Mouse (Mus musculus): ENCODE measurements at regions not wholly inside any gene's neighbourhood (a gene's known extent, or its start where the extent isn't known, plus 50 kb on each side); places are given as distances from the start of the nearest gene placed in this dataset.
"Not testable (repeated sequence)": the region's sequence is repeated elsewhere in the genome, so short reads cannot be mapped to it uniquely, and the experiment has no call there.

- DNase-seq (ENCODE audit: extremely low spot score in 1 of 2, low spot score in 1 of 2), result not testable (repeated sequence)
Measured at GRCm38 (mm10) chr14:48755096-48755495, 81.5 kb upstream of the Otx2 start.

DNA sequence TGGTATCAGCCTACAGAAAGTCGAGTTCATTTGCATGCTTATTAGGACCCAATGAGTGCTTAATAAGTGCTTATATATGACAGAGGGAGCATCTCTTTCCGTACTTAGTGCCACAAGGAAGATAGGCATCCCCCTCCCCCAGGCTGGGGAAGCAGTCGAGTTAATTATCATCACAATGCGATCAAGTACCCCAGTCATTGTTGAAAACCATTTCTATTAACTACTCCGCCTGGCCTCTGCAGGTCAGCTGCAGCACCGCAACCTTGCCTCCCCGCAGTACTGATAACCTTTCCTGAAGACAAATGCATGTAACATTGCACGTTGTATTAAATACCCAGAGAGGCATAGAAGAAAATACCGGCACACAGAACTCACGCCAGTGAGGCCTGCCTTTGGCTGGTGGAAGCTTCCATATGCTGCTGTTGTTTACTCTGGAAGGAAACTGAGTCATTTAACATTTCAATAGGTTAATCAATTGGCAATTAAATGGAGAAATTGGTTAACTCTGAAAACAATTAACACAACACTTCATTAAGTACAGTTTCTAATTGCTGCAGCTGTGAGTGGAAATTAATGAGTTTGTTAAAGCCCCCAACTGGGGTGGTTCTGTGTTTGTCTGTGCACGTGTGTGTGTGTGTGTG lies 80.6 kb upstream of the Otx2 start:
- DNase-seq (ENCODE audit: extremely low spot score in 1 of 2, low spot score in 1 of 2), result no peak

GRCm38 (mm10) chr14:48753517-48754079 lies 80.0 kb upstream of the Otx2 start:
- no peak for DNase-seq (ENCODE audit: extremely low spot score in 1 of 2, low spot score in 1 of 2)

- no peak for DNase-seq (ENCODE audit: extremely low spot score in 1 of 2, low spot score in 1 of 2)
Measured at GRCm38 (mm10) chr14:48753084-48753483, 79.5 kb upstream of the Otx2 start.

- no peak for DNase-seq (ENCODE audit: extremely low spot score in 1 of 2, low spot score in 1 of 2)
Measured at GRCm38 (mm10) chr14:48752579-48752905, 78.9 kb upstream of the Otx2 start.

GRCm38 (mm10) chr14:48751751-48752578 lies 78.3 kb upstream of the Otx2 start:
- no peak for DNase-seq (ENCODE audit: extremely low spot score in 1 of 2, low spot score in 1 of 2)

DNA sequence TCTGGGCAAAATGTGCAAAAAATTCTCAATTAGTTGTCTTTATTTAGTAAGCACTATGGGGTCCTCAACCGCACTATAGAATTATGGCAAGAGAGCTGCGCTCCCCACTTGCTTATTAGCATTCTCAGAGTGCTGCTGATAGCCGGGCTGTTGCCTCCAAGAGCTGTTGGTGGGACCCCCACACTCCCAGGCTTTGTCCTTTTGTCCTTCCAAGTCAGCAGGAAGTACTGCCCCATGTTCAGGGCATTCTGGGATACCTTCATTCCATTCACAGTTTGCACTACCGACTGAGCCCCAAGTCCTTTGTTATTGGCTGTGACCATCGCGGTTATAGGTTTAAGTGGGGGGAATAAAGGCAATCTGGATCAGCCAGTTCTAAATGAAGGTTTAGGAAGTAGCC lies 77.4 kb upstream of the Otx2 start:
- no peak for DNase-seq (ENCODE audit: extremely low spot score in 1 of 2, low spot score in 1 of 2)

- DNase-seq (ENCODE audit: extremely low spot score in 1 of 2, low spot score in 1 of 2), result no peak
Measured at GRCm38 (mm10) chr14:48748976-48749375, 75.4 kb upstream of the Otx2 start.

GRCm38 (mm10) chr14:48747936-48748335 lies 74.3 kb upstream of the Otx2 start:
- no peak for DNase-seq (ENCODE audit: extremely low spot score in 1 of 2, low spot score in 1 of 2)

- DNase-seq (ENCODE audit: extremely low spot score in 1 of 2, low spot score in 1 of 2), result no peak
Measured at GRCm38 (mm10) chr14:48740942-48741602, 67.5 kb upstream of the Otx2 start.

DNA sequence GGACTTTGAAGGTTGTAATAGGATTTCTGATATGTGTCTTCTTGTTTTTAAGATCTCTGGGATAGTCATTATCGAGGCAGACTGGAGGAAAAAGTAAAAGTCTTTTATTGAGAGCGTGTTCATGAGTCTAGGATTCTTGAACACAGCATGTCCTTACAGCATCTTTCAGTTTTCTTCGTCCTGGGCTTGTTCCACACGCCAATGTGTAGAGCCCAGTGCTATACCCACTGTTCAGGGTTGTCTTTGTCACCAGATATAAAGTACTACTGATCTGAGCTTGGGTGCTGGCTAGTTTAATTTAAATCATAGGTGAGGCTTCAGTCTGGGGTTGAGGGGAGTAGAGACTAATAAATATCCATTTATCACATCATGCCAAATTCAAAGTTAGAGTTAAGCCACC lies 65.5 kb upstream of the Otx2 start:
- no peak for DNase-seq (ENCODE audit: extremely low spot score in 1 of 2, low spot score in 1 of 2)

- no peak for DNase-seq (ENCODE audit: extremely low spot score in 1 of 2, low spot score in 1 of 2)
Measured at GRCm38 (mm10) chr14:48738641-48739040, 65.0 kb upstream of the Otx2 start.

GRCm38 (mm10) chr14:48738213-48738612 lies 64.6 kb upstream of the Otx2 start:
- no peak for DNase-seq (ENCODE audit: extremely low spot score in 1 of 2, low spot score in 1 of 2)

DNA sequence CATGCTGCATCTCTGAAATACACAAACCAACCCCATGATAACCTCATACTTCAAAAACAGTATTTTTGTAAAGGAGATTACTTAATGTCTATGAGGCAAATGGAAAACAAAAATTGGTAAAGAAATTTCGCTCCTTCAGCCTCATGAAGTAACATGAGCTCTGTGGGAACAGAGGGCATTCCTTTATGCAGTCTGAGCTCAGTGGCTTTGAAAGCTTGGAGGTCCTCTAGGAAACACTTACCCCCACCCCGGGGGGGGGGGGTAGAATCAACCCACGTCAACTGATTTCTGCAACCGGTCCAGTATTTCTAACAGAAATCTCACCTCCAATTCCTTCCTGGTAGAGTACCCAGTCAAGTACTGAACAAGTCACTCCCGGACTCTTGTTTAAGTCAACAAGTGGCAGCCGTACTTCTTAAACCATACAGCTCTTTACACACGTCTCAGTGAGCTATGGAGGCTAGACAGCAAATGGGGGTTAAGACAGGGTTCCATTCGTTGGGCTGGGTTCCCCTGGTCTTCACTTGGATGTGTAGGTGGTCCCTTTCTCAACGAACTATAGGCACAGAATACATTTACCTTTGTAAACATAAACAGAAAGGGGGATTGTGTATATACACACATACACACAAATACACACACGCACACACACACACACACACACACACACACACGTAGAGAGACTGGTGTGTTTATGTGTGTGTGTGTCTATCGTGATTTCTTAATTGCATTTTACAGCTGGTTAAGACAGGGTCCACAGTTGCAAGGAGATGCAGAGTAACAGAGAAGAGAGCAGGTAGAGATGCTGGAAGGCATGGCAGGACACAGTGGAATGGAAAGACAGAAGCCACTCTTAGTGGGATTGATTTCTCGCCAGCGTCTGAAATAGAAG lies 63.6 kb upstream of the Otx2 start:
- DNase-seq (ENCODE audit: extremely low spot score in 1 of 2, low spot score in 1 of 2), result no peak

DNA sequence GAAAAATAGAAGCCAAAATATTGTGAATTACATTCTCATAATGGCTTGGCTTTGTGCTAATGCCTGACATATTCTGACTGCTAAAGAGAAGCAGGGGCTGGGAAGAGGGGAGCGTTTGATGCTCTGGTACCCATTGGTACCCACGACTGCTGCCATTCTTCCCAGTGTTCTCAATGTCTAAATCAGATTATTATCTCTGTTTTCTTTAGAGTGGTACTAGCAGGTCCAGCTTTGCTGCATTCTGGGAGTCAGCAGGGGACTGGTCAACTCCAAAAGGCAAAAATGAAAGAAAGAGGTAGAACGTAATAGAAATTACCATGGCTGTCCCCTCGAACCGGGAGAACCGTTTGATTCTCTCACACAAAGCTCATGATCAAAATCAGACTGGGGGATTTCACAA lies 62.6 kb upstream of the Otx2 start:
- DNase-seq (ENCODE audit: extremely low spot score in 1 of 2, low spot score in 1 of 2), result no peak

DNA sequence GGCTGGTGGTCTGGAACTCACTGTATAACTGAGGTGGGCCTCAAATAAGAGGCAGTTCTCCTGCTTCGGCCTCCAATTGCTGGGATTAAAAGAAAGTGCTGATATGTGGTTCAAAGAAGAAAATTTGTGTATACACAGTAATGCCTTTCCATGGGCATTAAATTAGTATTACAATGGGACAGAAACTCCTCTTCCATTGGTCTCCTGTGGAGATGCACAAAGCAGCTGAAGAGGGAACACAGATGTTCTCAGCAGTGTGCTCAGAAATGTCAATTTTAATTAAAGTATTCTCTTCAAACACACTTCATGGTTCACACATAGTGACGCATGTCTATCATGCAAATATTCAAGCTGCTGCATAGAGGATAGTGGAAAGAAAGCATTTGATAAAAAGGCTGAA lies 56.4 kb upstream of the Otx2 start:
- no peak for DNase-seq (ENCODE audit: extremely low spot score in 1 of 2, low spot score in 1 of 2)

Data from frontal cortex, adult 2 months (tissue).